Mouse (Mus musculus): ENCODE results near the gene Ecsit.

The Ecsit gene

DNA sequence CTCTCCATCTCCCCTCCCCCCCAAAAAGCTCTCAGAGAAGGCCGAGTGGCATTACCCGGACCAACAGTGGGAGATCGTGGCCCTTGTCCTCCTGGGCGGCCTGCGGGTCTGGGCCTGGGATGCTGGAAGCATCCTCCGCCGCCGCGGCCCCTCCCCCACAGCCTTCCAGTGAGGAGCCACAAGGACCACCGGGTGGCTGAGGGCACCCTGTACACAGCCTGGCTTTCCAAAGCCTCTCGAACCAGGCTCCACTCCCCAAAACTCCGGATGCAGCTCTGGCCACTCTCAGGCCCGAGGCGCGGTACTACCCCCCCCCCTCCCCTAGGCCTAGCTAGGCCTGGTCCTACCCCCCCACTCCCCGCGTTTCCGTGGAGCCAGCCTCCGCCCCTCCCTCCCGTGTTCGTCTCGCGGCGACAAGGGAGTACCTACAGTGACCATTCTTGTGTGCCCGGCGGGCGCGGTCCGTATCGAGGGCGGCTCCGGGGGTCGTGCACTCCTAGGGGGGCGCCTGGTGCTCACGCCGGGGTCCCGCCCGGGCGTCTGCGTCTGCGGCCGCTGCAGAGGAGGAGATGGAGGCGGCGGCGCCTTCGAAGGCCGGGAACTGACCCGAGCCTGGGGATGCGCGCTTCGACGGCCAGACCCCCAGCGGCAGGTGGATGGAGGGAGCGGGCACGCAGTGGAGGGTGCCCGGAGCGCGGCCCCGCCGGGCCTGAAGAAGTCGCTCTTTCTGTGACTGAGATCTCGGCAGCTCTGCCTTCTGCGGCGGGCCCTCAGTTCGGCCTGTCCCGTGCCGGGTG, 33.9 kb downstream of the Ecsit start:
- no peak for DNase-seq (ENCODE audit: low read depth, low spot score)

DNA sequence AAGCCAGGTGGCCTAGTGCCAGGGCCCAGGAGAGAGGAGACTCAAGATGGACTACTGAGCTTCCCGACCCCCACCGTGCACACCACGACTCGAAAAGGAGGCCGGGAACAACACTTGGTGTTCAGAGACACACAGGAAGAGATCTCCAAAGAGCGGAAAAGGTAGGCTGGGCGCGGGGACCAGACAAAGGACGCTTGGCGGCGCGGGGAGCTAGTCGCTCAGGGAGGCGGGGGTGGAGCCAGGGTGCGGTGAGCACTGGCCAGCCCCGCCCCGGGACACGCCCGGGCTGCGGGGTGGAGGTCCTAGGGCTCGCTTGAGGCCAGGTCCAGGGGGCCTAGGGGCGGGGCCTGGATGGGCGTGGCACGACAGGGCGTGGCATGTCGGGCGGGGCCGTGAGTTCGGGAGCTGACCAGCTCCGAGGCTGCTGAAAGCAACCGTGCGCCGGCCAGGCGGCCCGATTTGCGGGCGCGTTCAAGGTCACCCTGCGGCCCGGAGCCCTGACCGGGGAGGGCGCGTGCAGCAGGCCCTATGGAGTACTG, 34.8 kb downstream of the Ecsit start:
- no peak for DNase-seq (ENCODE audit: low read depth, low spot score)

DNA sequence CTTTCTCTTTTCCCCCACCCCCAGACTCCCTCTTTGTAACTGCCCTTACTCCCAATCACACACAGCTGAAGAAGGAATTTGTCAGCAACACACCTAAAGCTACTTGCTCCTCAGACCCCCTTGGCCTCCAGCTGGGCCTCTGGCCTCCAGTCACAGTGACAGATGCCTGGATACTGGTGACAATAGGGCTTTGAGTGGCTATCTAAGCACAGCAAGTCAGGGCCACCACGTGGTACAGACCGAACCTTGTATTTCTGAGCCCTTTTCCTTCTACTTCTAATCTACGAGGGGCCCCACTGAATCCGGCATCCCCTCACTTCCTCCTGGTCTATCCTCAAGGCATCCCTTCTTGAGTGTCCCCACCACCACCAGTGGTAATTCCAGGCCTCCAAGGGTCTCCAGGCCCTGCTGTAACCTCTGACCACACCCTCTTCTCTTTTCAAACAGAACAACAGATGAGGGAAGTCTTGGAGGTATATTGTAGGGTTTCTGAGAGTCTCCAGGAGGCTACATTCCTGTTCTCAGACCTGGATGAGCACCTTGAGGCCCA, 35.4 kb downstream of the Ecsit start:
- no peak for DNase-seq (ENCODE audit: low read depth, low spot score)

DNA sequence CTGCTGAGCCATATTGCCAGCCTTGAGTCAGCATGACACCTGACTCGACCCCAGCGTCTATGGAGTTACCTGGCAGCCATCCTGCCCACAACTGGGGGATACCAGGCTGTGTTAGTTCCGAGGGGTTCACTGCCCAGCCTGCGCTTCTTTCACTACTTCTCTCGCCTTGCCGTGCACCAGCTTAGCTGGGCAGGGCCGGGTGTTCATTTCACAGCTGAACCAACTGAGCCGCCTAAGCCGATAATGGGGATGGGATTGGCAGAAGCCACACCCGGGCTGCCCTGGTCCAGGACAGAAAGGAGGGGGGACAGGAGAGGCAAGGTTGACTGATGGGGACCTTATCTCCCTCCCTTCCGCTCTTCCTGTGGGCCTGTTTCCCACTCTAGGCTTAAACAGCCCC, 35.9 kb downstream of the Ecsit start:
- peak; percentile 54 for DNase-seq (ENCODE audit: low read depth, low spot score)

DNA sequence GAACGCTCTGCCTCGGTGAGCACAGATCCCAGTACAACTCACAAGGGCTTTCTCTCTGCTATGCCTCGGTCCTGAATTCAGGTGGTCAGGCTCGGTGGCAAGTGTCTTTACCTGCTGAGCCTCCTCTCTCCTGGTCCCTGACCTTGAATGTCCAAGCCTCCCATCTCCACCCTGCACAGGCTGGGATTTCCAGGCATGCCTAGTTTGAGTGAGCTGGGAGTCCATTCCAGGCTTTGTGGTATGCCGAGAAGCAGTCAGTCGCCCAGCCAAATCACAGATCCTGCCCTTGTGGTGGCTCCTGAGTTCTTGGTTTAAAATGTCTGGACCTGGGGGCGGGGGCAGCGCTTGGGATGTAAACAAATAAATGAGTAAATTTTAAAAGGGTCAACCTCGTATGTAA, 37.9 kb downstream of the Ecsit start:
- DNase-seq (ENCODE audit: low read depth, low spot score): no peak

DNA sequence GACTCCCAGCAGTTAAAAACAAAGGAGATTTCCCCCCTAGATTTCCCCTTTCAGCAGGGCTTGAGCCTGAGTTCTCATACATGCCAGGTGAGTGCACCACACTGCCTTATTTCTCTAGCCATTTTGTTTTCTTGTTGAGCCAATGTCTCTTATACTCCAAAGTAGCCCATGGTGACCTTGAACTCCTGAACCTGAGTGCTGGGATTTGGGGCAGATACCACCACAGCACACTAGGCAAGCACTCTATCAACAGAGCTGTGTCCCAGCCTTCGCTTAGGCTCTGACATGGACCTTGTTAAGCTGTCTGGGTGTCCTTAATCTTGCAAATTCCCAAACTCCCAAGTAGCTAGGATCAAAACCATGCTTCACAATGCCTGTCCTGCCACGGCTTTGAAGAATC, 43.4 kb downstream of the Ecsit start:
- no peak for DNase-seq (ENCODE audit: low read depth, low spot score)

DNA sequence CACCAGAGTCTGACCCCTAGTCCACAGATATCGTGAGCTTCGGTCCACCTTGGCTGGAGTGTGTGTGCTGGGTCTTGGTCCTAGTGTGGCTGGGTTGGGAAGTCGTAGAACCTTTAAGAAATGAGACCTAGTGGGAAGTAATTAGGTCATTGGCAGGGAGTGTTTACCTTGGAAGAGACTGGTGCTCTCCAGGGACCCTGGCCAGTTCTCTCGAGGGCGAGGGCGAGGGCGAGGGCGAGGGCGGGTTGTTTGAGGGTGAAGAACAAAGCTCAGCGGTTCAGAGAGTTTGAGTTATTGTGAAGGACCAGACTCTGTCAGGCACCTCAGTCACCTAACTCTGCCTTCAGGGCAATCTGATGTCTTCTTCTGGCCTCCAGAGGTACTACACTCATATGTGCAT, 47.4 kb downstream of the Ecsit start:
- no peak for DNase-seq (ENCODE audit: low read depth, low spot score)

DNA sequence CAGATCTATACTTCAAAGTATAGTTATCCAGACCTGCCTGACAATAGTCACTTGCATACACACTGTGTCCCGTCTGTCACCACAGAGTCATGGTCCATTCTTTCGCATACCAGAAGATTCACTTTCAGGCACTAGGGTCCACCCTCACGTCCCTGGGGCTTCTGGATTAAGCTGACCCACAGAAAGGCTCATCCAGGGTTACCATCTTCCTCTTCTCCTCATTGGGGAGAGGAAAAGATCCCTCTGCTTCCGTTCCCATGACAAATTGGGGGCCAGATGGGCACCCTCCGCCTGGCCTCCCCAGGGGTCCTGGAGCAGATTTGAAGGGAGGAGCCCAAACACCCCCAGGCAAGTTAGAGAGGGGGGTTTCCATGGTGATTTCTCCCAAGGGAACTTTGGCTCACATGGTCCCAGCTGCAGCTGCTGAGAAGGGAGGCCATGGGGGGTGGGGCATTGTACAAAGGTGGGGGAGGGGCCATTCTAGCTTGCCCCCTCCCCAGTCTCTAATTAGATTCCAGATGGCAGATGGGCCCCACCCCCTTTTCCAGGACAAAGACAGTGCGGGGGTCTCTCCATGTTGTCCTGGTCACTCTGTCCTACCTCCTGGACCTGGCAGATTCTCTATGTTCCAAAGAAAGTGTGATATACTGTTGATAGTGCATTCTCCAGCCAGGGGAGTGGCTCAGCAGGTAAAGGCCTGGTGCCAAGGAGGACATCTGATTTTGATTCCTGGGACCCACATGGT, 49.8 kb downstream of the Ecsit start:
- DNase-seq (ENCODE audit: low read depth, low spot score): no peak

DNA sequence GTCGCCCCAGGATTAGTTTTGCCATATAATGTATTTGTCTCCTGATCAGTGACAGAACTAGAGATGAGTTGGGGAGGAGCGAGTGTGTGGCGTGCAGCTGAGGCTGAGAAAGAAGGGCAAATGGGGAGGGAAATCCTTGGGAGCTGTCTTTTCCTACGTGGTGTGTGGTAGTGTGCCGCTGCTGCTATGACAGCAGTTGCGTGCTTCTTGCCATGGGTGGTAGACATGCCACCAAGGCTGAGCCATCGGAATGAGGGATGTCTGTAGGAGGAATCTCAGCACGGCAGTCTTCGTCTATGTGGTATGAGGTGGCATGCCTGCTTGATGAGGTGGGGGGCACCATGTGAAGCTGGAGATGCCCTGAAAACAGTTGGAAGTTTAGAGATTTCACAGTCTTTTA, 54.9 kb downstream of the Ecsit start:
- DNase-seq (ENCODE audit: low read depth, low spot score): no peak

DNA sequence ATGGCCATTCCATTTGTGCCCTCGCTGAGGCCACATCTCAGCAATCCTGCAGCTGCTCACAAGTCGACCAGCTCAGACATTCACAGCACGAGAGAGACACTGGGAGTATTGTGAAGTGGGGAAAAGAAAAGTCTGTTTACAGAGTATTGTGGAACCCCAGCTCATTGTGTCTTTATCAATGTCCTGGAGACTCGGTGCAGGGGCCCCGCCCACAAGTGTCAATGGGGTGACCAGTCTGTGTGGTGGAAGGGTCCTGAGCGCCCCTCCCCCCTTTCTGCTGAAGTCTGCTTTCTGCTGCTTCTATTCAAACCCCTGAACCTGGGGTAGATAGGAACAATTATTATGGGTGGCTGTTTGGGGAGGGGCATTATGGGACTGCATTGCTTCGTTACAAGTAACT, 56.8 kb downstream of the Ecsit start:
- DNase-seq (ENCODE audit: low read depth, low spot score): no peak

DNA sequence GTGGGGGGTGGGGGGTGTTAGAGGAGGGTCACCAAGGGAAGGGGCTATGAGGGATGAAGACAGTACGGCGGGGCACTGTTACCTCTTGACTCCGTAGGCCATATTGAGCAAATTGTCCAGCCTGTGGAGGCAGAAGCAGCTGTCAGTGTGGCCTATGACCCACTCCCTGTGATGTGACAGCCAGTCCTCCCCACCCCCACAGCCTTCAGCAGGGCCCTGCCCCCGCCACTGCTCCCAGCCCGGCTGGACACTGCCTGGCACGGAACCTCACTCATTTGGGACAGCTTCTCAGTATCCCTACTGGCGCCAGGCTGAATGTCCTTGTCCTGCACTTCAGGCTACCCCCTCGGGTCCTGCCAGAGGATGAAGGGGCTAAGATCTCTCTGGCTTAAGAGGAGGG, 60.6 kb downstream of the Ecsit start:
- DNase-seq (ENCODE audit: low read depth, low spot score): no peak
